Mouse (Mus musculus) heart, postnatal 0 days (tissue): Measurements from ENCODE around the gene Jmjd6. TPM values are rescaled to one million over a fixed set of nuclear protein-coding genes. Genes with fewer than 3 reads are reported as not detected.
A peak's percentile ranks its signal among the peaks of the same experiment; 100 is the strongest.

Experiments
- ATAC-seq: fragments of 200-750 bp; cut with Nextera tagmentation; 2 replicates; pipeline ENCODE4 v1.8.0; 2017; ENCODE audit warnings: low read depth, moderate number of reproducible peaks, moderate library complexity; ENCODE audit not compliant: insufficient read depth
- DNase-seq: peaks from one replicate; pipeline ENCODE4 v3.0.0-alpha.2; 2016; ENCODE audit warnings: low spot score
- H3K27ac ChIP-seq: fragments of 300-500 bp; sonication (generic); 2 replicates; pipeline ENCODE4 v1.5.1; 2014; ENCODE audit warnings: low read depth, mild to moderate bottlenecking
- H3K27me3 ChIP-seq: fragments of 300-500 bp; sonication (generic); 2 replicates; pipeline ENCODE4 v1.6.1; 2014; ENCODE audit warnings: low read length, mixed read lengths; ENCODE audit not compliant: control insufficient read depth, insufficient read depth
- H3K36me3 ChIP-seq: fragments of 300-500 bp; sonication (generic); replicated peaks from 2 replicates; pipeline ENCODE4 v1.6.1; 2014; ENCODE audit warnings: low read length, mixed read lengths; ENCODE audit not compliant: control insufficient read depth, insufficient read depth
- H3K4me1 ChIP-seq: fragments of 300-500 bp; sonication (generic); 2 replicates; pipeline ENCODE4 v1.6.1; 2014; ENCODE audit warnings: antibody characterized with exemption; ENCODE audit not compliant: control insufficient read depth, insufficient read depth
- H3K4me2 ChIP-seq: fragments of 300-500 bp; sonication (generic); 2 replicates; pipeline ENCODE4 v1.6.1; 2014; ENCODE audit warnings: low read depth, mild to moderate bottlenecking, low read length, moderate library complexity
- H3K4me3 ChIP-seq: fragments of 300-500 bp; sonication (generic); 2 replicates; pipeline ENCODE4 v1.5.1; 2014; ENCODE audit warnings: low read depth, low read length
- H3K9ac ChIP-seq: fragments of 300-500 bp; sonication (generic); replicated peaks from 2 replicates; pipeline ENCODE4 v1.6.1; 2014; ENCODE audit warnings: low read depth, low read length, mixed read lengths
- H3K9me3 ChIP-seq: fragments of 300-500 bp; sonication (generic); replicated peaks from 2 replicates; pipeline ENCODE4 v1.6.1; 2016; ENCODE audit warnings: low read length; ENCODE audit not compliant: control insufficient read depth
- CTCF ChIP-seq: IDR thresholded peaks from 2 replicates; pipeline ENCODE4 v1.5.1; 2016; ENCODE audit warnings: antibody characterized with exemption, control low read depth, low read depth
- EP300 ChIP-seq: IDR thresholded peaks from 2 replicates; pipeline ENCODE4 v1.6.1; 2016; ENCODE audit warnings: antibody characterized with exemption, low read depth
- WGBS: fragments of 180-500 bp; shearing (Covaris S2); extraction: QIAGEN DNeasy Blood & Tissue Kit; methylation state at CpG from one replicate; pipeline ENCODE4 v1.1.7; 2014; 5-methylcytosine and 5-hydroxymethylcytosine counted together
- polyA plus RNA-seq: library from polyadenylated mRNA; unstranded; fragments of >200 nt; fragmentation: Nextera tagmentation; extraction: Ambion mirVana; gene quantifications from 2 replicates; pipeline ENCODE4 v1.2.1, GENCODE M21; 2015
- total RNA-seq: library from RNA; depleted of rRNA; stranded (reverse); fragments of >200 nt; gene quantifications from 2 replicates; pipeline ENCODE4 v1.2.3, GENCODE M21; 2014; ENCODE audit warnings: low replicate concordance

Gene Jmjd6
- total and polyA plus RNA-seq, 2 experiments from 2014 or later: 24.8 to 43.1 TPM

- peaks cover 12% of the 10 kb centered on the region; the same call in 1 of the 2 replicates for H3K4me1 ChIP-seq
- H3K27ac ChIP-seq: peak overlapping the region; percentile 99
- H3K4me2 ChIP-seq: peak overlapping the region; percentile 64
- H3K9ac ChIP-seq: peak overlapping the region; percentile 99
- WGBS: 17% methylated on average over 10 of the region's 10 CpGs
- DNase-seq (no peak), ATAC-seq (no peak)
- H3K9me3 ChIP-seq: no peaks in the 10 kb centered on the region
- peak overlapping the region; percentile 95 for H3K4me3 ChIP-seq
- no peaks in the 10 kb centered on the region for H3K27me3 ChIP-seq
- TF ChIP-seq CTCF (no peak), EP300 (no peak)
- peaks cover 39% of the 10 kb centered on the region for H3K36me3 ChIP-seq
Observed at GRCm38 (mm10) chr11:116854279-116854678, 11.0 kb upstream of the Jmjd6 start.

DNA sequence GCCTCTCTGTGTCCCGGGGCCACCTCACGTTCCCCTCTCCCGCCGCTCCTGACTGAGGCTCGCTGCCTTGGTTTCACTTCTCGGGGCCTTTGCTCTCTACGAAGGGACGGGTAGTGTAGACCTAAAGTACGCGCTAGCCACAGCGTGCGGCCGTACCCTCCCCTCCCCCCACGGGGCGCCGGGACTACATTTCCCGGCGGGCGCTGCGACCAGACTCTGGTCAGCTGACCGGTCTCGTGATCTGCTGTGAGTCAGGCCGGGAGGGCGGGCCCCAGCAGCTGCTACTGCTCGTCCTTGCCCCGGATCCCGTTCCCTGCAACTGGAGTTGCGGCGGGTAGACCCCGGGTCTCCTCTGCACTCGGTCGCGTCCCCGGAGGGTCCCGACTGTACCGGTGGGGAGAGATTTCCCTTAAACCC lies 10.3 kb upstream of the Jmjd6 start:
- 0% methylated on average over 31 of the region's 36 CpGs for WGBS
- ATAC-seq: peak; percentile 87
- TF ChIP-seq CTCF (no peak), EP300 (peak; percentile 91)
- Histone ChIP-seq H3K27ac (peak overlapping the region; percentile 99), H3K4me1 (peaks cover 12% of the 10 kb centered on the region; the same call in 1 of the 2 replicates), H3K4me2 (peak overlapping the region; percentile 64), H3K9me3 (no peaks in the 10 kb centered on the region), H3K36me3 (peaks cover 39% of the 10 kb centered on the region), H3K4me3 (peak overlapping the region; percentile 95), H3K9ac (peak overlapping the region; percentile 99), H3K27me3 (no peaks in the 10 kb centered on the region)
- peak; percentile 96 for DNase-seq

- peak within 1 kb of the TSS; percentile 99 for H3K9ac ChIP-seq
- ATAC-seq (peak; percentile 84), DNase-seq (peak; percentile 95)
- WGBS: under 1% methylated on average over 62 of the region's 74 CpGs
- H3K27me3 ChIP-seq: no peaks in the 10 kb centered on the region
- no peaks in the 10 kb centered on the region for H3K9me3 ChIP-seq
- TF ChIP-seq CTCF (no peak), EP300 (no peak; the same call in 1 of the 2 replicates)
- peak within 1 kb of the TSS; percentile 99 for H3K27ac ChIP-seq
- H3K4me1 ChIP-seq: peaks cover 12% of the 10 kb centered on the region; the same call in 1 of the 2 replicates
- peak within 1 kb of the TSS; percentile 83 for H3K4me2 ChIP-seq
- H3K4me3 ChIP-seq: peak within 1 kb of the TSS; percentile 95
- peaks cover 41% of the 10 kb centered on the region for H3K36me3 ChIP-seq
Observed at GRCm38 (mm10) chr11:116852891-116853511, 9.8 kb upstream of the Jmjd6 start, which contains the start of gene Srsf2. TSS of gene Srsf2 (minus strand) at chr11:116853094.

DNA sequence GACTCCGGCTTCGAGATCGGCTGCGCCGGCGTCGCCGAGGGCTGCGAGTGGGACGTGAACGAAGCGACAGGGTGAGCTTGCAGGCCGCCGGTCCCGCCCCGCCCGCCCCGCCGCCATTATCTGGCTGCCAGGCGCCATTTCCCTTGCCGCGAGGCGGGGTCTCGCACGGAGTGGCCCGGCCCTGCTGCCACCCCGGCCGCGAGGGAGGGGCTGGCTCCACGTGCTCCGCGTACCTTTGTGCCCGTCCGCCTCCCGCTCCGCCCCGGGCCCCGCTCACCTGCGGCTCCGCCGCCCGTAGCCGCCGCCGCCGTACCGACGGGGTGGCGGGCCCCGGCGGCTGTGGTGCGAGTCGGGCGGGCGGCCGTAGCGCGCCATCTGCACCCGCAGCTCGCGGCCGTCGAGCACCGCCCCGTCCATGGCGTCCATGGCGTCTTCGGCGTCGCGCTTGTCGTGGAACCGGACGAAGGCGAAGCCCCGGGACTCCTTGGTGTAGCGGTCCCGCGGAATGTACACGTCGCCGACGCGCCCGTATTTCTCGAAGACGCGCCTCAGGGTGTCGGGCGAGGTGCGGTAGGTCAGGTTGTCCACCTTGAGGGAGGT lies 9.1 kb upstream of the Jmjd6 start, which contains the start of gene Mfsd11:
Mfsd11 (plus strand) TSS at position 150 of the 600 bp plus-strand sequence.
- no peaks in the 10 kb centered on the region for H3K27me3 ChIP-seq
- peaks cover 47% of the 10 kb centered on the region for H3K36me3 ChIP-seq
- WGBS: under 1% methylated on average over 60 of the region's 91 CpGs
- H3K4me3 ChIP-seq: peak within 1 kb of the TSS; percentile 95
- peak within 1 kb of the TSS; percentile 83 for H3K4me2 ChIP-seq
- ATAC-seq: peak; percentile 62
- H3K4me1 ChIP-seq: peaks cover 12% of the 10 kb centered on the region; the same call in 1 of the 2 replicates
- no peaks in the 10 kb centered on the region for H3K9me3 ChIP-seq
- peak within 1 kb of the TSS; percentile 99 for H3K9ac ChIP-seq
- TF ChIP-seq EP300 (no peak), CTCF (no peak)
- DNase-seq: peak; percentile 70
- H3K27ac ChIP-seq: peak within 1 kb of the TSS; percentile 99

- ATAC-seq (no peak), DNase-seq (no peak)
- Histone ChIP-seq H3K27me3 (no peaks in the 10 kb centered on the region), H3K4me1 (peaks cover 12% of the 10 kb centered on the region; the same call in 1 of the 2 replicates), H3K4me3 (peak overlapping the region; percentile 95), H3K9me3 (no peaks in the 10 kb centered on the region), H3K27ac (peak overlapping the region; percentile 99), H3K4me2 (peak overlapping the region; percentile 83), H3K36me3 (peaks cover 49% of the 10 kb centered on the region), H3K9ac (peak overlapping the region; percentile 99)
- TF ChIP-seq EP300 (no peak), CTCF (no peak)
- WGBS: under 1% methylated on average over 29 of the region's 29 CpGs
Observed at GRCm38 (mm10) chr11:116851576-116852290, 8.5 kb upstream of the Jmjd6 start.
